Mouse (Mus musculus): ENCODE measurements at regions not wholly inside any gene's neighbourhood (a gene's known extent, or its start where the extent isn't known, plus 50 kb on each side); places are given as distances from the start of the nearest gene placed in this dataset.

- WGBS (ENCODE audit: insufficient replicate concordance): 54% methylated on average over 3 of the region's 3 CpGs
- Histone ChIP-seq H3K4me2 (ENCODE audit: low read depth, low read length) (no peak overlapping the region), H3K4me1 (ENCODE audit: insufficient read depth) (no peaks in the 10 kb centered on the region), H3K9ac (replicated peaks) (no peak overlapping the region), H3K4me3 (ENCODE audit: low read depth, low read length) (no peak overlapping the region), H3K27ac (ENCODE audit: low read depth) (no peak overlapping the region), H3K9me3 (ENCODE audit: low read length) (no peaks in the 10 kb centered on the region), H3K36me3 (replicated peaks; ENCODE audit: insufficient read depth, low read length) (no peaks in the 10 kb centered on the region), H3K27me3 (ENCODE audit: insufficient read depth, low read length) (no peaks in the 10 kb centered on the region)
- TF ChIP-seq CTCF (IDR thresholded peaks at IDR 0.05; ENCODE audit: low read depth) (no peak), EP300 (IDR thresholded peaks at IDR 0.05; ENCODE audit: low read depth) (no peak)
- DNase-seq: no peak
- ATAC-seq: no peak
Measured at GRCm38 (mm10) chr9:46737446-46737845, 261.1 kb upstream of the Gm4791 start.

GRCm38 (mm10) chr9:46736232-46736631 is 262.3 kb upstream of the Gm4791 start:
- Histone ChIP-seq H3K36me3 (replicated peaks; ENCODE audit: insufficient read depth, low read length) (no peaks in the 10 kb centered on the region), H3K4me3 (ENCODE audit: low read depth, low read length) (no peak overlapping the region), H3K4me2 (ENCODE audit: low read depth, low read length) (no peak overlapping the region), H3K4me1 (ENCODE audit: insufficient read depth) (no peaks in the 10 kb centered on the region), H3K27me3 (ENCODE audit: insufficient read depth, low read length) (no peaks in the 10 kb centered on the region), H3K9ac (replicated peaks) (no peak overlapping the region), H3K9me3 (ENCODE audit: low read length) (no peaks in the 10 kb centered on the region), H3K27ac (ENCODE audit: low read depth) (no peak overlapping the region)
- no peak for DNase-seq
- no peak for TF ChIP-seq EP300 (IDR thresholded peaks at IDR 0.05; ENCODE audit: low read depth)
- TF ChIP-seq CTCF (IDR thresholded peaks at IDR 0.05; ENCODE audit: low read depth): no peak
- ATAC-seq: no peak

- TF ChIP-seq EP300 (IDR thresholded peaks at IDR 0.05; ENCODE audit: low read depth): no peak
- TF ChIP-seq CTCF (IDR thresholded peaks at IDR 0.05; ENCODE audit: low read depth): peak; percentile 85
- no peaks in the 10 kb centered on the region for H3K4me1 ChIP-seq (ENCODE audit: insufficient read depth)
- 2% methylated on average over 4 of the region's 4 CpGs for WGBS (ENCODE audit: insufficient replicate concordance)
- H3K4me3 ChIP-seq (ENCODE audit: low read depth, low read length): no peak overlapping the region
- H3K27ac ChIP-seq (ENCODE audit: low read depth): no peak overlapping the region
- no peak overlapping the region for H3K4me2 ChIP-seq (ENCODE audit: low read depth, low read length)
- H3K27me3 ChIP-seq (ENCODE audit: insufficient read depth, low read length): no peaks in the 10 kb centered on the region
- DNase-seq (peak; percentile 80), ATAC-seq (no peak)
- no peaks in the 10 kb centered on the region for H3K36me3 ChIP-seq (replicated peaks; ENCODE audit: insufficient read depth, low read length)
- H3K9me3 ChIP-seq (ENCODE audit: low read length): no peaks in the 10 kb centered on the region
- H3K9ac ChIP-seq (replicated peaks): no peak overlapping the region
Measured at GRCm38 (mm10) chr9:46735664-46736067, 262.9 kb upstream of the Gm4791 start.

- ATAC-seq (no peak), DNase-seq (no peak)
- TF ChIP-seq CTCF (IDR thresholded peaks at IDR 0.05; ENCODE audit: low read depth): no peak
- no peak for TF ChIP-seq EP300 (IDR thresholded peaks at IDR 0.05; ENCODE audit: low read depth)
- Histone ChIP-seq H3K36me3 (replicated peaks; ENCODE audit: insufficient read depth, low read length) (no peaks in the 10 kb centered on the region), H3K9me3 (ENCODE audit: low read length) (no peaks in the 10 kb centered on the region), H3K4me3 (ENCODE audit: low read depth, low read length) (no peak overlapping the region), H3K27me3 (ENCODE audit: insufficient read depth, low read length) (no peaks in the 10 kb centered on the region), H3K4me2 (ENCODE audit: low read depth, low read length) (no peak overlapping the region), H3K27ac (ENCODE audit: low read depth) (no peak overlapping the region), H3K9ac (replicated peaks) (no peak overlapping the region), H3K4me1 (ENCODE audit: insufficient read depth) (no peaks in the 10 kb centered on the region)
- 68% methylated on average over 5 of the region's 5 CpGs for WGBS (ENCODE audit: insufficient replicate concordance)
Measured at GRCm38 (mm10) chr9:46728465-46728864, 270.1 kb upstream of the Gm4791 start.

- TF ChIP-seq CTCF (IDR thresholded peaks at IDR 0.05; ENCODE audit: low read depth) (no peak), EP300 (IDR thresholded peaks at IDR 0.05; ENCODE audit: low read depth) (no peak)
- Histone ChIP-seq H3K9ac (replicated peaks) (no peak overlapping the region), H3K9me3 (ENCODE audit: low read length) (no peaks in the 10 kb centered on the region), H3K36me3 (replicated peaks; ENCODE audit: insufficient read depth, low read length) (no peaks in the 10 kb centered on the region), H3K4me3 (ENCODE audit: low read depth, low read length) (no peak overlapping the region), H3K4me1 (ENCODE audit: insufficient read depth) (no peaks in the 10 kb centered on the region), H3K27me3 (ENCODE audit: insufficient read depth, low read length) (no peaks in the 10 kb centered on the region), H3K4me2 (ENCODE audit: low read depth, low read length) (no peak overlapping the region), H3K27ac (ENCODE audit: low read depth) (no peak overlapping the region)
- ATAC-seq: no peak
- DNase-seq: no peak
- WGBS (ENCODE audit: insufficient replicate concordance): 82% methylated on average over 5 of the region's 5 CpGs
Measured at GRCm38 (mm10) chr9:46724231-46724630, 274.3 kb upstream of the Gm4791 start.

GRCm38 (mm10) chr9:46713415-46713814 is 285.1 kb upstream of the Gm4791 start:
- no peak overlapping the region for H3K9ac ChIP-seq (replicated peaks)
- H3K4me3 ChIP-seq (ENCODE audit: low read depth, low read length): no peak overlapping the region
- ATAC-seq (no peak), DNase-seq (no peak)
- 88% methylated on average over 10 of the region's 10 CpGs for WGBS (ENCODE audit: insufficient replicate concordance)
- no peaks in the 10 kb centered on the region for H3K4me1 ChIP-seq (ENCODE audit: insufficient read depth)
- H3K9me3 ChIP-seq (ENCODE audit: low read length): no peaks in the 10 kb centered on the region
- no peak overlapping the region for H3K27ac ChIP-seq (ENCODE audit: low read depth)
- TF ChIP-seq CTCF (IDR thresholded peaks at IDR 0.05; ENCODE audit: low read depth): no peak
- no peak for TF ChIP-seq EP300 (IDR thresholded peaks at IDR 0.05; ENCODE audit: low read depth)
- H3K4me2 ChIP-seq (ENCODE audit: low read depth, low read length): no peak overlapping the region
- H3K36me3 ChIP-seq (replicated peaks; ENCODE audit: insufficient read depth, low read length): no peaks in the 10 kb centered on the region
- H3K27me3 ChIP-seq (ENCODE audit: insufficient read depth, low read length): no peaks in the 10 kb centered on the region

Data from liver, postnatal 0 days (tissue).